Mouse (Mus musculus) layer of hippocampus, adult 2 months (tissue): ENCODE results near the gene Mroh2a. TPM values are rescaled to one million over a fixed set of nuclear protein-coding genes. Genes with fewer than 3 reads are reported as not detected.
A peak's percentile ranks its signal among the peaks of the same experiment; 100 is the strongest.

ENCODE experiments used
- DNase-seq, 2 experiments: peaks; one replicate each; pipeline ENCODE4 v3.0.0; 2022; ENCODE audit warnings: low spot score in 2 of 2
- H3K27ac ChIP-seq: fragments of 200-600 bp; 2 replicates; pipeline ENCODE4 v1.8.1; 2022
- H3K4me3 ChIP-seq: fragments of 200-600 bp; 2 replicates; pipeline ENCODE4 v1.8.1; 2022; ENCODE audit warnings: mild to moderate bottlenecking
- CTCF ChIP-seq: fragments of 200-600 bp; conservative IDR thresholded peaks from 2 replicates; pipeline ENCODE4 v1.8.1; 2022; ENCODE audit warnings: antibody characterized with exemption, mild to moderate bottlenecking, moderate library complexity
- total RNA-seq, 2 experiments: library from RNA; stranded (reverse); gene quantifications; 2 replicates each; pipeline ENCODE4 v1.2.3; 2021

The Mroh2a gene
- total RNA-seq, 2 experiments from 2014 or later: 0.38 TPM; not detected in 1

- H3K4me3 ChIP-seq: no peak overlapping the region
- H3K27ac ChIP-seq: no peak overlapping the region
- no peak for DNase-seq
- TF ChIP-seq CTCF: no peak
These were observed 56.8 kb downstream of the Mroh2a start for GRCm38 (mm10) chr1:88283376-88284227.

- H3K4me3 ChIP-seq: no peak overlapping the region
- no peak for DNase-seq
- TF ChIP-seq CTCF: no peak
- H3K27ac ChIP-seq: no peak overlapping the region
These were observed 57.6 kb downstream of the Mroh2a start for GRCm38 (mm10) chr1:88284228-88284945.

- DNase-seq: no peak
- no peak overlapping the region for H3K4me3 ChIP-seq
- peak; percentile 73 for TF ChIP-seq CTCF
- no peak overlapping the region for H3K27ac ChIP-seq
These were observed 58.1 kb downstream of the Mroh2a start for GRCm38 (mm10) chr1:88284946-88285320.

- Histone ChIP-seq H3K4me3 (no peak overlapping the region), H3K27ac (no peak overlapping the region)
- no peak for DNase-seq
- TF ChIP-seq CTCF: no peak
These were observed 58.9 kb downstream of the Mroh2a start for GRCm38 (mm10) chr1:88285652-88286051.

GRCm38 (mm10) chr1:88286136-88286845, 59.5 kb downstream of the Mroh2a start:
- no peak for TF ChIP-seq CTCF
- Histone ChIP-seq H3K27ac (no peak overlapping the region), H3K4me3 (no peak overlapping the region)
- no peak for DNase-seq

- Histone ChIP-seq H3K4me3 (no peak overlapping the region), H3K27ac (no peak overlapping the region)
- DNase-seq: no peak
- TF ChIP-seq CTCF: no peak
These were observed 60.3 kb downstream of the Mroh2a start for GRCm38 (mm10) chr1:88286887-88287696.

- H3K4me3 ChIP-seq: no peak overlapping the region
- no peak overlapping the region for H3K27ac ChIP-seq
- DNase-seq: peak in 1 of 2 experiments; percentile 76
- peak; percentile 99 for TF ChIP-seq CTCF
These were observed 60.9 kb downstream of the Mroh2a start for GRCm38 (mm10) chr1:88287697-88287980.

- Histone ChIP-seq H3K4me3 (no peak overlapping the region), H3K27ac (no peak overlapping the region)
- no peak for DNase-seq
- TF ChIP-seq CTCF: no peak
These were observed 61.4 kb downstream of the Mroh2a start for GRCm38 (mm10) chr1:88288056-88288788.

- no peak for TF ChIP-seq CTCF
- Histone ChIP-seq H3K27ac (no peak overlapping the region), H3K4me3 (no peak overlapping the region)
- no peak for DNase-seq
These were observed 62.0 kb downstream of the Mroh2a start for GRCm38 (mm10) chr1:88288789-88289127.

- Histone ChIP-seq H3K27ac (no peak overlapping the region), H3K4me3 (no peak overlapping the region)
- TF ChIP-seq CTCF: no peak
- DNase-seq: no peak
These were observed 62.4 kb downstream of the Mroh2a start for GRCm38 (mm10) chr1:88289152-88289551.

GRCm38 (mm10) chr1:88289917-88290316, 63.1 kb downstream of the Mroh2a start:
- DNase-seq: no peak
- peak; percentile 81 for TF ChIP-seq CTCF
- Histone ChIP-seq H3K27ac (no peak overlapping the region), H3K4me3 (no peak overlapping the region)

- no peak for TF ChIP-seq CTCF
- Histone ChIP-seq H3K4me3 (no peak overlapping the region), H3K27ac (no peak overlapping the region)
- DNase-seq: no peak
These were observed 63.7 kb downstream of the Mroh2a start for GRCm38 (mm10) chr1:88290511-88290910.
